Mouse (Mus musculus): ENCODE measurements around the gene Klhl29.

DNA sequence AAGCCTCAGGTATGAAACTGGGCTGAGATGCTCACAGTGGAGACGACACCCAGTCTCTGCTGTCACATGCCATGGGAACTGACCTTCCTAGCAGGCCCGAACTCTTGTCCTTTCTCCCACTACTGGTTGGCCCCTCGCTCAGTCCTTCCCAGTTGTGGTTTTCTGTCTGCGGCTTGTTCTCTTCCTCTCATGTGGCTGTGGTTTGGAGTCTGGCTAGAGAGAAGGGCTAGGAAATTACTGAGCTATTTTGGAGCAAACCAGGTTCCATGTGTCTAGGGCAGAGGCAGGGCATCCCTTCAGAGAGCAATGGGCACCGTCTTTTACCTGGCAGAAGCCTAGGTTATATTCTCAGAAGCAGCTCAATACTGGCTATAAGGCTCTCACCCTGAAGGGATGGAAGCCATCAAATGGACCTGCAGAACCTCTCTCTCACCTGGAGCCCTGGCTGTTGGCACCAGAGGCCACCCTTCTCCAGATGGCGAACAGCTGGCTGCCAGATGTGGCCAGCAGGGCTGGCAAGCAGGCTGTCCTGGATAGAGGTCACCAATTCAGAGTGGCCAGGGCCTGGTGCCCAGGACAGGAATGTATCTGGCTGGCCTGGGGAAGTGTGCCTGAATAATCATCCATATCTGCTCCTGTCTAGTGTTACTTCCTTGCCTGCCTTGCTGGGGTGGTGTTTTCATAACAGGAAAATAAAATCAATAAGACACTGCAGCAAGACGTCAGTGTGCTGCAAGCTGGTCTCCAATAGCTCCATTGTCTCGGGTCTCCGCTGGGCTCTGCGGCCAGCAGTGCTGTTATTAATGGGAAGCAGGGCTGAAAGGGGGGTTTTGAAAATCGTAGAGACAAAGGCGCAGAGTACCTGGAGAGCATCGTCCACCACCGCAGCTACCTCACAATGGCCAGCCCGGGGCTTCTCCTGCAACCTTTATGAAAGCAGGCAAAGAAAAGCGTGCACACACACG, 167.3 kb downstream of the Klhl29 start:
- TF ChIP-seq CTCF (IDR thresholded peaks at IDR 0.05; ENCODE audit: control insufficient read depth, insufficient read depth, insufficient replicate concordance, low read depth, low read length), result no peak
- TF ChIP-seq POLR2A (IDR thresholded peaks at IDR 0.05; ENCODE audit: control insufficient read depth, low read depth, low read length), result no peak

Data from testis, adult 2 months (tissue).